Mouse (Mus musculus) limb, embryonic 14.5 days (tissue): ENCODE data around the gene Elmsan1. TPM values are rescaled to one million over a fixed set of nuclear protein-coding genes. Genes with fewer than 3 reads are reported as not detected.

Experiments used
- ATAC-seq: fragments of 200-750 bp; cut with Nextera tagmentation; 2 replicates; pipeline ENCODE4 v1.8.0; 2017; ENCODE audit warnings: low read depth, moderate number of reproducible peaks, moderate TSS enrichment; ENCODE audit not compliant: low FRiP score
- DNase-seq: peaks from one replicate; pipeline ENCODE4 v3.0.0-alpha.2; 2015; ENCODE audit warnings: low spot score
- H3K27ac ChIP-seq: fragments of 300-500 bp; sonication (generic); replicated peaks from 2 replicates; pipeline ENCODE4 v1.5.1; 2014; ENCODE audit warnings: low read depth, mild to moderate bottlenecking, low read length, moderate library complexity, mixed read lengths
- H3K27me3 ChIP-seq: fragments of 300-500 bp; sonication (generic); 2 replicates; pipeline ENCODE4 v1.6.1; 2014; ENCODE audit warnings: low read length, mixed read lengths; ENCODE audit not compliant: control insufficient read depth, insufficient read depth
- H3K36me3 ChIP-seq: fragments of 300-500 bp; sonication (generic); 2 replicates; pipeline ENCODE4 v1.6.1; 2014; ENCODE audit warnings: mild to moderate bottlenecking, low read length, moderate library complexity, mixed read lengths; ENCODE audit not compliant: control insufficient read depth, insufficient read depth
- H3K4me1 ChIP-seq: fragments of 300-500 bp; sonication (generic); 2 replicates; pipeline ENCODE4 v1.6.1; 2014; ENCODE audit warnings: antibody characterized with exemption, low read length, mixed read lengths; ENCODE audit not compliant: control insufficient read depth, insufficient read depth
- H3K4me2 ChIP-seq: fragments of 300-500 bp; sonication (generic); replicated peaks from 2 replicates; pipeline ENCODE4 v1.6.1; 2014; ENCODE audit warnings: low read depth, mild to moderate bottlenecking, low read length, moderate library complexity; ENCODE audit not compliant: severe bottlenecking
- H3K4me3 ChIP-seq: fragments of 300-500 bp; sonication (generic); replicated peaks from 2 replicates; pipeline ENCODE4 v1.5.1; 2014; ENCODE audit warnings: low read length
- H3K9ac ChIP-seq: fragments of 300-500 bp; sonication (generic); 2 replicates; pipeline ENCODE4 v1.6.1; 2014; ENCODE audit warnings: mild to moderate bottlenecking, low read depth, low read length, moderate library complexity; ENCODE audit not compliant: severe bottlenecking
- H3K9me3 ChIP-seq: fragments of 300-500 bp; sonication (generic); 2 replicates; pipeline ENCODE4 v1.6.1; 2016; ENCODE audit warnings: low read length; ENCODE audit not compliant: control insufficient read depth
- POLR2A ChIP-seq: fragments of 200-500 bp; IDR thresholded peaks from 2 replicates; pipeline ENCODE4 v1.8.0; 2012; ENCODE audit warnings: inconsistent platforms, mild to moderate bottlenecking, moderate library complexity, borderline replicate concordance; ENCODE audit not compliant: insufficient read depth, insufficient read length; ENCODE audit errors: extremely low read depth
- WGBS: fragments of 180-500 bp; shearing (Covaris S2); extraction: QIAGEN DNeasy Blood & Tissue Kit; methylation state at CpG from one replicate; pipeline ENCODE4 v1.1.7; 2014; 5-methylcytosine and 5-hydroxymethylcytosine counted together
- polyA plus RNA-seq, 2 experiments: library from polyadenylated mRNA; depleted of rRNA in 1 of 2; stranded (reverse) in 1 of 2; unstranded in 1 of 2; fragments of >200 nt; fragmentation: Nextera tagmentation in 1 of 2; extraction: Ambion mirVana in 1 of 2; gene quantifications; 2 replicates each; pipeline versions ENCODE4 v1.2.1 to v1.2.3; 2012 to 2014

Gene Elmsan1
- polyA plus RNA-seq, 2 experiments = 11.8 to 14.4 TPM

DNA sequence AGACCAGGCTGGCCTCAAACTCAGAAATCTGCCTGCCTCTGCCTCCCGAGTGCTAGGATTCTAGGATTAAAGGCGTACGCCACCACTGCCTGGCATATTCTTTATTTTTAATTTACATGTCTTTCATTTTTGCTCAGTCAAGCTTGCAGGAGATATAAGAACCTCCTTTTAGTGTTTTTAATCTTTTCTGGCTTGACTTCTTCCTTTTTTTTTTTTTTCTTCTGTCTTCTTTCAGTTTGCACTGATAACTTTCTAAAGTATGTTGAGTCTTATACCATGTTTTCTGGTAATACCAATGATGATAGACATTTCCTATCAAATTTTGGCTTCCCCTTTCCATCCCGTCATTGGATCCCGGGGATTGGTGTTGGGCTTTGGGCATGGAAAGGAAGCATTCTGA is 99.1 kb downstream of the Elmsan1 start:
- ATAC-seq (no peak), DNase-seq (no peak)
- no peak overlapping the region for H3K4me2 ChIP-seq
- no peak overlapping the region for H3K9ac ChIP-seq
- no peak overlapping the region for H3K27ac ChIP-seq
- 95% methylated on average over 5 of the region's 5 CpGs for WGBS
- H3K4me1 ChIP-seq = peaks cover 5% of the 10 kb centered on the region
- no peaks in the 10 kb centered on the region for H3K27me3 ChIP-seq
- TF ChIP-seq POLR2A = no peak
- H3K36me3 ChIP-seq = no peaks in the 10 kb centered on the region
- H3K9me3 ChIP-seq = no peaks in the 10 kb centered on the region
- no peak overlapping the region for H3K4me3 ChIP-seq

DNA sequence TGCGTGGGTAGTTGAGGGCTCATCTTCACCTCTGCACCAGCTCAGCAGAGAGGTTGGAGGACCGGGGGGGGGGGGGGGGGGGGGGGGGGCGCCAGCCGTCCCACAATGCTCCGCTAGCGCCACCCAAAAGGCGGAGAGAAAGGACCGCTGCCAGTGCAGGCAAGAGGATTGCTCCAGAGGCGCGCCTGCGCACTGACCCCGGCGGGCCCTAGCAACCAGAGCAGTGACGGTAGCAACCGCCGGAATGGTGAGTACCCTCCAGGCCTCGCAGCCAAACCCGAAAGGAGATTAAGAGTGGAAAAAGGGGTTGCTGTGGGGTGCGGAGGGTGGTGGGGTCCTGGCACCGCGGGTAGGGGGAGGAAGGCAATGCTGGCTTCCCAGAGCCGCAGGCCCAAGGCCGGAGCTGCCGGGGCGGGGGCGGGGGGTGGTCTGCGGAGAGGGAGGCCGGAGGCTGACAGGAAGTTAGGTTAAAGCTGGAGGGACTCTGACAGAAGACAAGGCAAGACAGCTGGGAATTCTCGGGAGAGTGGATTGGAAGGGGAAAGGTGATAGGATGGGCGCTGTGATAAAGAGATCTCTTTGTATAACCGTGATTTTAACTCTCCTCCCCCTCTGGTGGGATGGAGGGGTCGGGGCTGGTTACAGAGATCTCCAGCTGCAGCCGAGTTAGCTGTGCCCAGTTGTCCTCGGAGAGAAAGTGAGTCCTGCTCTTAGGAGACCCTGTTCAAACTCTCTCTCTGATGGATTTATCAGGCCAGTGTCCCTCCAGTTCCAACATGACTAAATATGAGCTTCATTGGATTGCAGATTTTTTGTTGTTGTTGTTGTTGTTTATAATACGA is 104.3 kb downstream of the Elmsan1 start, which contains the start of gene Dnal1:
TSS of gene Dnal1 (plus strand) at position 214 of the 842 bp plus-strand sequence.
- no peak for TF ChIP-seq POLR2A
- Histone ChIP-seq H3K9me3 (no peaks in the 10 kb centered on the region), H3K4me3 (peak within 1 kb of the TSS; percentile 79), H3K27me3 (no peaks in the 10 kb centered on the region), H3K27ac (no peak within 1 kb of the TSS), H3K9ac (peak within 1 kb of the TSS; percentile 67), H3K4me1 (peaks cover 6% of the 10 kb centered on the region), H3K4me2 (peak within 1 kb of the TSS; percentile 61), H3K36me3 (no peaks in the 10 kb centered on the region)
- DNase-seq (peak; percentile 97), ATAC-seq (peak; percentile 95)
- WGBS = 3% methylated on average over 32 of the region's 35 CpGs

DNA sequence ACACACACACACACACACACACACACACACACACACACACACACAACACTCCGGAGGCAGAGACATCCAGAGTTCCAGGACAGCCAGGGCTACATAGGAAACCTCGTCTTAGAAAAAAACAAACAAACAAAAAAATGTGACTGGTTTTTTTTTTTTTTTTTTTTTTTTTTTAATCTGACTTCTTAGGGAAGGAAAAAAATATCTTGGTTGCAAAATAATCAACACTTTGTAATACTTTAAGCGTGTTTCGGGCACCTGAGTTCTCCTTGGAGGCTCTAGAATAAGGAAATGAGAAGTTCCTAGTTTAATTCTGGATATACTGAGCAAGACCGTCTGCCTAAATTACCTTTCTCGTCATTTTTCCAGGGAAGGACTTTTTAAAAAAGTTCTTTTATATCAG is 105.0 kb downstream of the Elmsan1 start:
- peak overlapping the region; percentile 61 for H3K4me2 ChIP-seq

DNA sequence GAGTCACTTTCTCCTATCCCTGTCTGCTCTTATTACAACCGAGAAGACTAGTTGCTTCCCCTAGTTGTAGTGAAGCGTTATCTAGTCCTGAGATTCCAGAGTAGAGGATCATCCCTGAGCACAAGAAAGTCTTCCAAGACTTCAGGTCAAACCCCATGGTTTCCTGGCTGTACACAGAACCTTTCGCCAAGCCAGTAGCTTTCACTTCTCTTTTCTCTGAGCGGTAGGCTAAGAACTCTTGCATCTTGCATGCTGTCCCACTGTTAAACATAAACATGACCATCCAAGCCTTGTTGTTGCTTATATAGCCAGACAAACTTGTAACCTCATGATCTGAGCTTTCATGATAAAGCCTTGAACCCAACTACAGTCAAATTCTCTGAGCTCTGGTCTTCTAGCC is 107.9 kb downstream of the Elmsan1 start:
- no peaks in the 10 kb centered on the region for H3K36me3 ChIP-seq
- no peak for TF ChIP-seq POLR2A
- ATAC-seq = no peak
- no peaks in the 10 kb centered on the region for H3K9me3 ChIP-seq
- WGBS = 92% methylated on average over 4 of the region's 4 CpGs
- H3K27ac ChIP-seq = no peak overlapping the region
- H3K4me2 ChIP-seq = no peak overlapping the region
- no peak overlapping the region for H3K4me3 ChIP-seq
- H3K9ac ChIP-seq = no peak overlapping the region
- peaks cover 6% of the 10 kb centered on the region for H3K4me1 ChIP-seq
- DNase-seq = no peak
- no peaks in the 10 kb centered on the region for H3K27me3 ChIP-seq

More for the DNA sequence above, 105.0 kb downstream of the Elmsan1 start:
- Histone ChIP-seq H3K9me3 (no peaks in the 10 kb centered on the region), H3K9ac (no peak overlapping the region), H3K4me1 (peaks cover 6% of the 10 kb centered on the region), H3K27ac (no peak overlapping the region), H3K4me3 (peak overlapping the region; percentile 79), H3K36me3 (no peaks in the 10 kb centered on the region), H3K27me3 (no peaks in the 10 kb centered on the region)
- ATAC-seq = no peak
- DNase-seq = no peak
- 50% methylated on average over 6 of the region's 6 CpGs for WGBS
- no peak for TF ChIP-seq POLR2A

DNA sequence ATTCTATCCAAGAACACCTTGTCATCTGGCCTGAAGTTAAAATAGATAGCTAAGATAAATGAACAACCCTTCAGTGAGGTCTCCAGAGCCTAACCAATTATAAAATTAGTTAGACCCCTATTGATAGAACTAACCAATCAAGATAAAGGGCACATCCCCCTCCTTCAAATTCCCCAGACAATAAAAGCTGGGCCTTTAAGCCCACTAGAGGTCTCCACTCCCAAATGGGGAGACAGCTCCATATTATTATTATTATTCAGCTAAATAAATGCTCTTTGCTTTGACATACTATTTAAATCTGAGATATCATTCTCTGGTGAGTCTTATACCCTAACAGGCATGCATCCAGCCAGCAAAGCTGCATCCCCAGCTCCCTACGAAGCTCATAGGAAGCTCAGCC is 108.8 kb downstream of the Elmsan1 start:
- ATAC-seq = no peak
- Histone ChIP-seq H3K36me3 (no peaks in the 10 kb centered on the region), H3K4me2 (no peak overlapping the region), H3K9ac (no peak overlapping the region), H3K4me3 (no peak overlapping the region), H3K9me3 (no peaks in the 10 kb centered on the region), H3K4me1 (peaks cover 4% of the 10 kb centered on the region), H3K27me3 (no peaks in the 10 kb centered on the region), H3K27ac (no peak overlapping the region)
- no peak for DNase-seq
- no peak for TF ChIP-seq POLR2A
- 69% methylated on average over 1 of the region's 1 CpGs for WGBS
